Mouse (Mus musculus) forebrain, embryonic 14.5 days (tissue): ENCODE results near the gene Kcnh3. TPM values are rescaled to one million over a fixed set of nuclear protein-coding genes. Genes with fewer than 3 reads are reported as not detected.

Experiments used
- ATAC-seq: fragments of 200-750 bp; cut with Nextera tagmentation; 2 replicates; pipeline ENCODE4 v1.8.0; 2017; ENCODE audit warnings: mild to moderate bottlenecking, moderate library complexity
- DNase-seq: peaks from one replicate; pipeline ENCODE4 v3.0.0-alpha.2; 2015; ENCODE audit warnings: low spot score
- H3K27ac ChIP-seq: fragments of 300-500 bp; sonication (generic); 2 replicates; pipeline ENCODE4 v1.5.1; 2014; ENCODE audit warnings: low read depth, mild to moderate bottlenecking, control low read depth, low read length, moderate library complexity
- H3K27me3 ChIP-seq: fragments of 300-500 bp; sonication (generic); replicated peaks from 2 replicates; pipeline ENCODE4 v1.6.1; 2014; ENCODE audit warnings: low read length, control low read depth, mixed read lengths; ENCODE audit not compliant: control insufficient read depth, insufficient read depth
- H3K36me3 ChIP-seq: fragments of 300-500 bp; sonication (generic); 2 replicates; pipeline ENCODE4 v1.6.1; 2014; ENCODE audit warnings: low read length, control low read depth; ENCODE audit not compliant: control insufficient read depth, insufficient read depth
- H3K4me1 ChIP-seq: fragments of 300-500 bp; sonication (generic); 2 replicates; pipeline ENCODE4 v1.6.1; 2014; ENCODE audit warnings: antibody characterized with exemption, low read length, control low read depth; ENCODE audit not compliant: control insufficient read depth, insufficient read depth
- H3K4me2 ChIP-seq: fragments of 300-500 bp; sonication (generic); 2 replicates; pipeline ENCODE4 v1.6.1; 2014; ENCODE audit warnings: mild to moderate bottlenecking, control low read depth, low read length
- H3K4me3 ChIP-seq: fragments of 300-500 bp; sonication (generic); 2 replicates; pipeline ENCODE4 v1.5.1; 2014; ENCODE audit warnings: low read depth, low read length, control low read depth
- H3K9ac ChIP-seq: fragments of 300-500 bp; sonication (generic); 2 replicates; pipeline ENCODE4 v1.6.1; 2014; ENCODE audit warnings: mild to moderate bottlenecking, low read length, control low read depth, moderate library complexity
- H3K9me3 ChIP-seq: fragments of 300-500 bp; sonication (generic); replicated peaks from 2 replicates; pipeline ENCODE4 v1.6.1; 2016; ENCODE audit warnings: low read length, control low read depth, mixed read lengths; ENCODE audit not compliant: control insufficient read depth
- WGBS: fragments of 180-500 bp; shearing (Covaris S2); extraction: QIAGEN DNeasy Blood & Tissue Kit; methylation state at CpG from one replicate; pipeline ENCODE4 v1.1.7; 2014; 5-methylcytosine and 5-hydroxymethylcytosine counted together
- polyA plus RNA-seq: library from polyadenylated mRNA; unstranded; fragments of >200 nt; fragmentation: Nextera tagmentation; extraction: Ambion mirVana; gene quantifications from 2 replicates; pipeline ENCODE4 v1.2.1, GENCODE M21; 2014

Gene Kcnh3
- polyA plus RNA-seq, 1 experiment from 2014 or later = 3.3 TPM

- peak; percentile 68 for DNase-seq
- no peak overlapping the region for H3K4me3 ChIP-seq
These were observed 35.1 kb downstream of the Kcnh3 start for GRCm38 (mm10) chr15:99259730-99260252.

GRCm38 (mm10) chr15:99262702-99263101, 38.0 kb downstream of the Kcnh3 start:
- no peak overlapping the region for H3K9ac ChIP-seq
- H3K4me2 ChIP-seq = no peak overlapping the region
- no peak overlapping the region for H3K27ac ChIP-seq
- ATAC-seq (no peak), DNase-seq (no peak)
- H3K9me3 ChIP-seq = no peaks in the 10 kb centered on the region
- no peak overlapping the region for H3K4me3 ChIP-seq
- H3K4me1 ChIP-seq = no peaks in the 10 kb centered on the region
- H3K36me3 ChIP-seq = no peaks in the 10 kb centered on the region
- 36% methylated on average over 10 of the region's 10 CpGs for WGBS
- no peaks in the 10 kb centered on the region for H3K27me3 ChIP-seq

More at GRCm38 (mm10) chr15:99259730-99260252, 35.1 kb downstream of the Kcnh3 start:
- Histone ChIP-seq H3K27ac (no peak overlapping the region), H3K9me3 (no peaks in the 10 kb centered on the region), H3K27me3 (no peaks in the 10 kb centered on the region), H3K36me3 (no peaks in the 10 kb centered on the region), H3K9ac (no peak overlapping the region), H3K4me2 (peak overlapping the region; percentile 39), H3K4me1 (no peaks in the 10 kb centered on the region)
- 0 out of 2 replicates have a peak, but pooled peaks have one; percentile 26 for ATAC-seq
- WGBS = under 1% methylated on average over 8 of the region's 10 CpGs

DNA sequence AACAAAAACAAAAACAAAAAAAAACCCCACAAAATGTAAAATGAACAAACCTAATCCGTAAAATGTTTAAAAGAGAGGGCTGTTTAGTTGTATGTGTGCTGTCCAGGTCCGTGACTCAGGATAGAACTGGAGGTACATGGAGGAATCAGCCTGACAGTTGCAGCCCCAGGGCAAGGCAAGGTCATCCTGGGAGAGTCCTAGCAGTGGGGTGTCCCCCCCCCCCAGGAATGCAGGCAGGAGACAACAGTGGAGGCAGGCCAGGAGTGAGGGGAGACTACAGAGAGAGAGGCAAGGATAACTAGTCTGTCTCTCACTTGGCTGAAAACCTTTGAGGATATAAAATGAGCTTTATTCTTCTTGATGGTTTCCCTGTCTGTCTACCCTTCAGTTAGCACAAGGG, 39.7 kb downstream of the Kcnh3 start:
- 71% methylated on average over 2 of the region's 2 CpGs for WGBS
- H3K27ac ChIP-seq = no peak overlapping the region
- no peaks in the 10 kb centered on the region for H3K9me3 ChIP-seq
- DNase-seq = no peak
- no peak overlapping the region for H3K4me2 ChIP-seq
- no peaks in the 10 kb centered on the region for H3K36me3 ChIP-seq
- no peak for ATAC-seq
- H3K4me3 ChIP-seq = no peak overlapping the region
- H3K4me1 ChIP-seq = no peaks in the 10 kb centered on the region
- H3K27me3 ChIP-seq = no peaks in the 10 kb centered on the region
- H3K9ac ChIP-seq = no peak overlapping the region

DNA sequence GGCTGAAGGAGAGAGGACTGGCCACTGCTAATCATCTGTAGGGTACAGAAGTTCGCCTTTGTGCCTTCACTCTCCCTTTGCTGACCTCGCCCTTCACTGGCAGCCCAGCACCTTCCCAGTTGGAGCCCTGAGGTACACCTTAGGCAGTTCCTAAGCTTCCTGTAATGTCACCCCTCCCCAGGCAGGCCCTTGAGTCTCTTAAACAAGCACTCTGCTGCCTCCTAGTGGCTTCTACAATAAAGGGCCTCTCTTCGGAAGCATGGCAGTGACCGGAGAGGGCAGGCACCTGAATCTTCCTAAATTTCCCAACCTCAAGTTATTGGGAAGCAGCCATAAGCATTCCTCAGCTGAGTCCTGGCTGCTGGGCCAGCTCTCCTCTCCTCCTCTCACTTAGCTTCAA, 41.0 kb downstream of the Kcnh3 start:
- Histone ChIP-seq H3K9ac (no peak overlapping the region), H3K4me3 (no peak overlapping the region), H3K27ac (no peak overlapping the region), H3K9me3 (no peaks in the 10 kb centered on the region), H3K27me3 (no peaks in the 10 kb centered on the region), H3K36me3 (no peaks in the 10 kb centered on the region), H3K4me2 (no peak overlapping the region), H3K4me1 (no peaks in the 10 kb centered on the region)
- ATAC-seq (peak; percentile 42; the same call in 1 of the 2 replicates), DNase-seq (peak; percentile 91)
- WGBS = 21% methylated on average over 4 of the region's 4 CpGs

- Histone ChIP-seq H3K27ac (no peak overlapping the region), H3K27me3 (no peaks in the 10 kb centered on the region), H3K4me2 (no peak overlapping the region), H3K9ac (no peak overlapping the region), H3K4me3 (no peak overlapping the region), H3K36me3 (no peaks in the 10 kb centered on the region), H3K4me1 (0 out of 2 replicates have a peak, but pooled peaks cover 2% of the 10 kb centered on the region), H3K9me3 (no peaks in the 10 kb centered on the region)
- ATAC-seq (no peak), DNase-seq (no peak)
- 88% methylated on average over 8 of the region's 8 CpGs for WGBS
These were observed 51.4 kb downstream of the Kcnh3 start for GRCm38 (mm10) chr15:99276095-99276494.

GRCm38 (mm10) chr15:99278271-99278670, 53.6 kb downstream of the Kcnh3 start:
- Histone ChIP-seq H3K4me3 (no peak overlapping the region), H3K27ac (no peak overlapping the region), H3K4me1 (no peaks in the 10 kb centered on the region), H3K27me3 (no peaks in the 10 kb centered on the region), H3K4me2 (no peak overlapping the region), H3K9me3 (no peaks in the 10 kb centered on the region), H3K9ac (no peak overlapping the region), H3K36me3 (no peaks in the 10 kb centered on the region)
- no peak for DNase-seq
- ATAC-seq = no peak
- 82% methylated on average over 7 of the region's 7 CpGs for WGBS

GRCm38 (mm10) chr15:99283456-99283855, 58.8 kb downstream of the Kcnh3 start:
- 66% methylated on average over 10 of the region's 10 CpGs for WGBS

GRCm38 (mm10) chr15:99284527-99285188, 60.0 kb downstream of the Kcnh3 start:
- no peaks in the 10 kb centered on the region for H3K4me1 ChIP-seq
- H3K4me2 ChIP-seq = no peak overlapping the region
- H3K27ac ChIP-seq = no peak overlapping the region
- H3K9me3 ChIP-seq = no peaks in the 10 kb centered on the region
- no peaks in the 10 kb centered on the region for H3K27me3 ChIP-seq
- no peak overlapping the region for H3K4me3 ChIP-seq
- DNase-seq (no peak), ATAC-seq (no peak)
- WGBS = 50% methylated on average over 14 of the region's 14 CpGs
- no peak overlapping the region for H3K9ac ChIP-seq
- no peaks in the 10 kb centered on the region for H3K36me3 ChIP-seq

More at GRCm38 (mm10) chr15:99283456-99283855, 58.8 kb downstream of the Kcnh3 start:
- Histone ChIP-seq H3K9me3 (no peaks in the 10 kb centered on the region), H3K4me2 (no peak overlapping the region), H3K9ac (no peak overlapping the region), H3K27ac (no peak overlapping the region), H3K27me3 (no peaks in the 10 kb centered on the region), H3K4me1 (no peaks in the 10 kb centered on the region), H3K36me3 (no peaks in the 10 kb centered on the region), H3K4me3 (no peak overlapping the region)
- no peak for ATAC-seq
- no peak for DNase-seq

- Histone ChIP-seq H3K36me3 (no peaks in the 10 kb centered on the region), H3K9ac (no peak overlapping the region), H3K4me2 (no peak overlapping the region), H3K9me3 (no peaks in the 10 kb centered on the region), H3K27ac (no peak overlapping the region), H3K4me1 (no peaks in the 10 kb centered on the region), H3K27me3 (no peaks in the 10 kb centered on the region), H3K4me3 (no peak overlapping the region)
- DNase-seq = no peak
- ATAC-seq = no peak
- WGBS = 55% methylated on average over 8 of the region's 8 CpGs
These were observed 60.5 kb downstream of the Kcnh3 start for GRCm38 (mm10) chr15:99285189-99285535.
